In genomic region chrX:20364391-20365365, GRCm38 (mm10) we compare ENCODE assay signal across 7 mouse cellular contexts. TPM values are rescaled to one million over a fixed set of nuclear protein-coding genes. Genes with fewer than 3 reads are reported as not detected.
DNase-seq lines count a peak whose midpoint lies in the region; ATAC-seq and TF ChIP-seq lines count a peak whose summit lies in the region.

TSS of gene Rp2 (plus strand) at chrX:20364481.

- no peaks in the 10 kb centered on the region for H3K9me3 ChIP-seq in intestine, postnatal 0 days (ENCODE audit: control insufficient read depth)
- no peaks in the 10 kb centered on the region for H3K9me3 ChIP-seq in midbrain, embryonic 12.5 days

- no peak for TF ChIP-seq CTCF in intestine, postnatal 0 days (IDR thresholded peaks at IDR 0.05; ENCODE audit: low read depth)
- no peak for TF ChIP-seq CTCF in small intestine, adult 2 months (IDR thresholded peaks at IDR 0.05; ENCODE audit: extremely low read depth, insufficient read length, insufficient replicate concordance, low read depth, low read length)

- peak within 1 kb of the TSS; percentile 41; the same call in 1 of the 2 replicates for H3K27ac ChIP-seq in intestine, postnatal 0 days (ENCODE audit: low read depth, low read length)
- peak within 1 kb of the TSS; percentile 65 for H3K27ac ChIP-seq in midbrain, embryonic 12.5 days (replicated peaks)
- H3K27ac ChIP-seq in small intestine, adult 2 months (ENCODE audit: insufficient read depth, low read depth, low read length): peak within 1 kb of the TSS; percentile 83

- peak; percentile 72; the same call in 1 of the 2 replicates for TF ChIP-seq POLR2A in small intestine, adult 2 months (IDR thresholded peaks at IDR 0.05; ENCODE audit: low read depth, low read length)

- H3K4me1 ChIP-seq in intestine, postnatal 0 days (replicated peaks; ENCODE audit: control insufficient read depth, insufficient read depth, low read length): no peaks in the 10 kb centered on the region
- peaks cover 3% of the 10 kb centered on the region; the same call in 1 of the 2 replicates for H3K4me1 ChIP-seq in midbrain, embryonic 12.5 days
- H3K4me1 ChIP-seq in small intestine, adult 2 months (ENCODE audit: control insufficient read depth, insufficient read depth, insufficient read length, low read length): no peaks in the 10 kb centered on the region

- DNase-seq in adrenal gland, adult 8-10 months: peak; percentile 79
- DNase-seq in embryo, embryonic 9.5 days (ENCODE audit: extremely low spot score): peak; percentile 69
- DNase-seq in gastrocnemius, postnatal 4 days (ENCODE audit: low spot score in 2 of 2): peak; percentile 27 to 67
- DNase-seq in left cerebral cortex, postnatal 4 days: peak; percentile 82

- peak within 1 kb of the TSS; percentile 60 for H3K4me2 ChIP-seq in intestine, postnatal 0 days (replicated peaks; ENCODE audit: low read depth)
- peak within 1 kb of the TSS; percentile 50 for H3K4me2 ChIP-seq in midbrain, embryonic 12.5 days (replicated peaks)

- intact Hi-C loops in left cerebral cortex, postnatal 4 days (cut with DNase I): no loop called here

- peak; percentile 98 for ATAC-seq in intestine, postnatal 0 days
- peak; percentile 100 for ATAC-seq in midbrain, embryonic 12.5 days (ENCODE audit: low FRiP score, low read depth)

- peak within 1 kb of the TSS; percentile 62 for H3K9ac ChIP-seq in intestine, postnatal 0 days (ENCODE audit: low read depth, low read length)
- peak within 1 kb of the TSS; percentile 75 for H3K9ac ChIP-seq in midbrain, embryonic 12.5 days (replicated peaks)

- H3K27me3 ChIP-seq in intestine, postnatal 0 days (replicated peaks; ENCODE audit: control insufficient read depth, insufficient read depth, low read length): no peaks in the 10 kb centered on the region
- H3K27me3 ChIP-seq in midbrain, embryonic 12.5 days: no peaks in the 10 kb centered on the region
- H3K27me3 ChIP-seq in small intestine, adult 2 months (ENCODE audit: control insufficient read depth, insufficient read depth, low read length): no peaks in the 10 kb centered on the region

- H3K36me3 ChIP-seq in intestine, postnatal 0 days (ENCODE audit: control insufficient read depth, insufficient read depth): no peaks in the 10 kb centered on the region
- H3K36me3 ChIP-seq in midbrain, embryonic 12.5 days: no peaks in the 10 kb centered on the region
- no peaks in the 10 kb centered on the region for H3K36me3 ChIP-seq in small intestine, adult 2 months (ENCODE audit: control insufficient read depth, insufficient read depth, low read length)

- 18% methylated on average over 35 of the region's 35 CpGs for WGBS in intestine, postnatal 0 days
- 14% methylated on average over 33 of the region's 35 CpGs for WGBS in midbrain, embryonic 12.5 days
- 12% methylated on average over 34 of the region's 35 CpGs for WGBS in small intestine, adult 2 months

- H3K4me3 ChIP-seq in intestine, postnatal 0 days (ENCODE audit: low read depth, low read length): peak within 1 kb of the TSS; percentile 65
- H3K4me3 ChIP-seq in midbrain, embryonic 12.5 days: peak within 1 kb of the TSS; percentile 61
- peak within 1 kb of the TSS; percentile 93 for H3K4me3 ChIP-seq in small intestine, adult 2 months (ENCODE audit: low read depth, low read length)

RNA-seq across cellular contexts. Expression of gene Rp2, which starts in this region (rescaled TPM):
- total RNA-seq in adrenal gland, adult 8-10 months (2022): 10 to 100 TPM; 15.4 to 22.1 (median 17.9) TPM
- total RNA-seq in gastrocnemius, postnatal 4 days (2021): 10 to 100 TPM; 11.9 to 12.3 TPM
- 11.4 and 11.7 TPM in 2 replicates for polyA plus RNA-seq in intestine, postnatal 0 days (2015; fragmentation: Nextera tagmentation; extraction: Ambion mirVana)
- total RNA-seq in left cerebral cortex, postnatal 4 days (2021): 10 to 100 TPM; 15.6 to 17.5 TPM
- 21.3 and 24.2 TPM in 2 replicates for polyA plus RNA-seq in midbrain, embryonic 12.5 days (2016; fragmentation: Nextera tagmentation; extraction: Ambion mirVana)
- 2.1 and 4.8 TPM in 2 replicates for polyA plus RNA-seq in small intestine, adult 2 months (2012; rRNA removed)

Comparison
In these comparisons a context has a peak if more than half of its experiments do, and no peak if none do; other contexts are left out.
1. Peak in every context shown above with its lines: DNase-seq, ATAC-seq, H3K4me3 ChIP-seq and H3K27ac ChIP-seq.